Comparison of ENCODE assay signal across 23 mouse cellular contexts in genomic region chr8:61286394-61286793, GRCm38 (mm10).
A peak's percentile ranks its signal among the peaks of the same experiment; 100 is the strongest.
DNase-seq lines count a peak whose midpoint lies in the region; ATAC-seq and TF ChIP-seq lines count a peak whose summit lies in the region.
"Had no signal": no experiment of that assay in that cellular context is flagged by ENCODE, and none has a peak within 500 bp of the region (broad histone marks: within the 10 kb centered on the region; RNA-seq: fewer than 3 reads in every experiment).

No protein-coding gene starts in this region.

- TF ChIP-seq CTCF in MEL (IDR thresholded peaks at IDR 0.05 in 2 of 3, conservative IDR thresholded peaks at IDR 0.05 in 1 of 3; ENCODE audit: control insufficient read depth in 1 of 3, insufficient read depth in 1 of 3, low read depth in 2 of 3, low read length in 3 of 3, poor library complexity in 1 of 3, severe bottlenecking in 1 of 3), result no peak

- 24% methylated on average over 7 of the region's 7 CpGs for WGBS in kidney, embryonic 15.5 days
- WGBS in embryonic facial prominence, embryonic 12.5 days, result 24% methylated on average over 7 of the region's 7 CpGs
- 28% methylated on average over 7 of the region's 7 CpGs for whole genome bisulfite sequencing in limb, embryonic 14.5 days

- no peak for ATAC-seq in kidney, embryonic 15.5 days (replicated peaks; ENCODE audit: low FRiP score)
- ATAC-seq in embryonic facial prominence, embryonic 12.5 days (ENCODE audit: insufficient number of reproducible peaks, insufficient read depth, low FRiP score, low TSS enrichment), result 0 out of 2 replicates have a peak, but pooled peaks have one; percentile 37
- ATAC-seq in limb, embryonic 14.5 days (ENCODE audit: low FRiP score, low read depth), result 0 out of 2 replicates have a peak, but pooled peaks have one; percentile 27
- ATAC-seq: forebrain, embryonic 13.5 days; inflammation-experienced regulatory T-cells, adult 6 months; liver, postnatal 0 days; Patski had no signal

- H3K79me2 ChIP-seq in MEL (ENCODE audit: control insufficient read depth, insufficient read depth, low read length, poor library complexity), result no peaks in the 10 kb centered on the region

- no peak overlapping the region for H3K9ac ChIP-seq in kidney, embryonic 15.5 days
- H3K9ac ChIP-seq in MEL (ENCODE audit: control insufficient read depth, low read depth, low read length, poor library complexity, severe bottlenecking), result peak overlapping the region; percentile 54; the same call in 1 of the 2 replicates
- no peak overlapping the region for H3K9ac ChIP-seq in embryonic facial prominence, embryonic 12.5 days
- 0 out of 2 replicates have a peak overlapping the region, but pooled peaks have one; percentile 25 for H3K9ac ChIP-seq in limb, embryonic 14.5 days (ENCODE audit: low read depth, low read length, severe bottlenecking)
- H3K9ac ChIP-seq: forebrain, embryonic 13.5 days; heart, embryonic 15.5 days; liver, postnatal 0 days had no signal

- TF ChIP-seq EP300 in MEL (IDR thresholded peaks at IDR 0.05; ENCODE audit: low read depth in 1 of 2, low read length in 2 of 2), result peak; percentile 73 to 83

- no peaks in the 10 kb centered on the region for H3K9me3 ChIP-seq in kidney, embryonic 15.5 days (replicated peaks)
- H3K9me3 ChIP-seq in MEL (replicated peaks; ENCODE audit: insufficient read depth, low read length), result no peaks in the 10 kb centered on the region
- H3K9me3 ChIP-seq in embryonic facial prominence, embryonic 12.5 days, result no peaks in the 10 kb centered on the region
- no peaks in the 10 kb centered on the region for H3K9me3 ChIP-seq in limb, embryonic 14.5 days (ENCODE audit: control insufficient read depth, low read length)
- H3K9me3 ChIP-seq: forebrain, embryonic 13.5 days; heart, embryonic 15.5 days had no signal

- H3K36me3 ChIP-seq in kidney, embryonic 15.5 days, result no peaks in the 10 kb centered on the region
- H3K36me3 ChIP-seq in MEL (ENCODE audit: control insufficient read depth in 1 of 2, insufficient read depth in 2 of 2, low read length in 2 of 2), result peaks cover 0 to 22% of the 10 kb centered on the region in 2 experiments; a peak in 2 of 4 replicates
- H3K36me3 ChIP-seq in embryonic facial prominence, embryonic 12.5 days, result no peaks in the 10 kb centered on the region
- H3K36me3 ChIP-seq in limb, embryonic 14.5 days (ENCODE audit: control insufficient read depth, insufficient read depth, low read length), result no peaks in the 10 kb centered on the region
- H3K36me3 ChIP-seq: heart, embryonic 15.5 days had no signal

- no peak overlapping the region for H3K4me3 ChIP-seq in kidney, embryonic 15.5 days (replicated peaks)
- H3K4me3 ChIP-seq in MEL (ENCODE audit: control insufficient read depth in 1 of 2, insufficient read depth in 1 of 2, low read depth in 2 of 2, low read length in 2 of 2), result peak overlapping the region; percentile 26 to 42; a peak in 3 of 4 replicates
- H3K4me3 ChIP-seq in embryonic facial prominence, embryonic 12.5 days, result no peak overlapping the region
- H3K4me3 ChIP-seq in limb, embryonic 14.5 days (replicated peaks; ENCODE audit: low read length), result no peak overlapping the region
- H3K4me3 ChIP-seq: forebrain, embryonic 13.5 days; heart, adult 2 months; heart, embryonic 15.5 days; layer of hippocampus, adult 2 months had no signal

- no peaks in the 10 kb centered on the region for H3K27me3 ChIP-seq in kidney, embryonic 15.5 days
- no peaks in the 10 kb centered on the region for H3K27me3 ChIP-seq in MEL (ENCODE audit: control insufficient read depth in 1 of 2, insufficient read depth in 2 of 2, low read length in 2 of 2)
- no peaks in the 10 kb centered on the region for H3K27me3 ChIP-seq in embryonic facial prominence, embryonic 12.5 days
- no peaks in the 10 kb centered on the region for H3K27me3 ChIP-seq in limb, embryonic 14.5 days (ENCODE audit: control insufficient read depth, insufficient read depth, low read length)
- H3K27me3 ChIP-seq: forebrain, embryonic 13.5 days; heart, embryonic 15.5 days; Patski had no signal

- TF ChIP-seq POLR2A in MEL (IDR thresholded peaks at IDR 0.05; ENCODE audit: control insufficient read depth in 1 of 2, insufficient read depth in 1 of 2, low read depth in 1 of 2, low read length in 2 of 2, poor library complexity in 1 of 2), result no peak
- TF ChIP-seq POLR2A in limb, embryonic 14.5 days (IDR thresholded peaks at IDR 0.05; ENCODE audit: borderline replicate concordance, extremely low read depth, insufficient read depth, insufficient read length), result no peak

- TF ChIP-seq RAD21 in MEL (IDR thresholded peaks at IDR 0.05; ENCODE audit: low read depth, low read length), result no peak

- peak overlapping the region; percentile 24 for H3K4me2 ChIP-seq in kidney, embryonic 15.5 days
- peak overlapping the region; percentile 35 for H3K4me2 ChIP-seq in embryonic facial prominence, embryonic 12.5 days (replicated peaks)
- peak overlapping the region; percentile 31 for H3K4me2 ChIP-seq in limb, embryonic 14.5 days (replicated peaks; ENCODE audit: low read depth, low read length, severe bottlenecking)
- H3K4me2 ChIP-seq: forebrain, embryonic 13.5 days; heart, embryonic 15.5 days had no signal

- H3K4me1 ChIP-seq in kidney, embryonic 15.5 days, result peaks cover 87% of the 10 kb centered on the region
- H3K4me1 ChIP-seq in MEL (ENCODE audit: control insufficient read depth in 1 of 2, insufficient read depth in 2 of 2, low read length in 2 of 2), result peaks cover 8 to 40% of the 10 kb centered on the region in 2 experiments
- peaks cover 74% of the 10 kb centered on the region for H3K4me1 ChIP-seq in embryonic facial prominence, embryonic 12.5 days
- H3K4me1 ChIP-seq in limb, embryonic 14.5 days (ENCODE audit: control insufficient read depth, insufficient read depth, low read length), result peaks cover 58% of the 10 kb centered on the region

- H3K27ac ChIP-seq in kidney, embryonic 15.5 days, result peak overlapping the region; percentile 45; the same call in 1 of the 2 replicates
- H3K27ac ChIP-seq in MEL (ENCODE audit: control insufficient read depth, low read depth, low read length), result peak overlapping the region; percentile 84
- peak overlapping the region; percentile 63 for H3K27ac ChIP-seq in embryonic facial prominence, embryonic 12.5 days
- peak overlapping the region; percentile 33; the same call in 1 of the 2 replicates for H3K27ac ChIP-seq in limb, embryonic 14.5 days (replicated peaks; ENCODE audit: low read depth, low read length)
- H3K27ac ChIP-seq: forebrain, embryonic 13.5 days; heart, adult 2 months; heart, embryonic 15.5 days; stomach, postnatal 0 days had no signal

- no peak for DNase-seq in kidney, adult 9 months
- DNase-seq in MEL (ENCODE audit: low read depth, low spot score), result peak; percentile 87
- DNase-seq in limb, embryonic 14.5 days (ENCODE audit: low spot score), result no peak
- DNase-seq in left cerebral cortex, adult 9 months (ENCODE audit: low spot score in 2 of 2), result no peak
- DNase-seq in left cerebral cortex, adult 8-10 months (ENCODE audit: low spot score in 2 of 2), result no peak
- DNase-seq in urinary bladder, postnatal 36 days (ENCODE audit: low spot score in 2 of 2), result no peak
- DNase-seq: adrenal gland, postnatal 10 days; cerebellum, adult 9-10 months; gastrocnemius, postnatal 14 days; heart, adult 2 months; heart, postnatal 4 days; liver; liver, postnatal 0 days; lung, postnatal 10 days; right cerebral cortex, postnatal 25 days had no signal

TF ChIP-seq in MEL, 35 proteins besides CTCF, POLR2A, EP300 and RAD21 (continues in another document):
- TF ChIP-seq MAX (IDR thresholded peaks at IDR 0.05; ENCODE audit: low read length) (no peak), MEF2A (IDR thresholded peaks at IDR 0.05; ENCODE audit: extremely low read depth, insufficient replicate concordance, low read depth, low read length, poor library complexity, severe bottlenecking) (no peak), TCF12 (IDR thresholded peaks at IDR 0.05; ENCODE audit: low read depth, low read length) (0 out of 2 replicates have a peak, but pooled peaks have one; percentile 45), ZNF384 (IDR thresholded peaks at IDR 0.05; ENCODE audit: low read depth, low read length) (no peak), NELFE (IDR thresholded peaks at IDR 0.05; ENCODE audit: low read depth, low read length) (no peak), TBP (IDR thresholded peaks at IDR 0.05; ENCODE audit: low read depth, low read length) (peak; percentile 97), E2F4 (IDR thresholded peaks at IDR 0.05; ENCODE audit: borderline replicate concordance, low read depth, low read length) (no peak), MAZ (IDR thresholded peaks at IDR 0.05; ENCODE audit: low read depth, low read length) (no peak), ZMIZ1 (IDR thresholded peaks at IDR 0.05; ENCODE audit: low read depth, low read length) (no peak), BHLHE40 (IDR thresholded peaks at IDR 0.05; ENCODE audit: borderline replicate concordance, low read depth, low read length) (no peak), MAFK (IDR thresholded peaks at IDR 0.05; ENCODE audit: borderline replicate concordance, low read depth, low read length) (no peak), MXI1 (IDR thresholded peaks at IDR 0.05; ENCODE audit: low read depth, low read length) (0 out of 2 replicates have a peak, but pooled peaks have one; percentile 20), TAL1 (IDR thresholded peaks at IDR 0.05; ENCODE audit: low read length) (peak; percentile 37; the same call in 1 of the 2 replicates), GATA1 (IDR thresholded peaks at IDR 0.05; ENCODE audit: low read depth, low read length) (peak; percentile 66), ZKSCAN1 (IDR thresholded peaks at IDR 0.05; ENCODE audit: low read depth, low read length) (no peak), HCFC1 (IDR thresholded peaks at IDR 0.05; ENCODE audit: low read depth, low read length) (peak; percentile 40; the same call in 1 of the 2 replicates), ETS1 (IDR thresholded peaks at IDR 0.05; ENCODE audit: low read depth, low read length) (peak; percentile 55; the same call in 1 of the 2 replicates), USF1 (IDR thresholded peaks at IDR 0.05; ENCODE audit: low read depth, low read length) (no peak), GABPA (IDR thresholded peaks at IDR 0.05; ENCODE audit: low read depth, low read length) (no peak), SMC3 (IDR thresholded peaks at IDR 0.05; ENCODE audit: low read depth, low read length) (no peak), POLR2AphosphoS5 (IDR thresholded peaks at IDR 0.05; ENCODE audit: borderline replicate concordance, low read depth, low read length) (no peak), CHD1 (IDR thresholded peaks at IDR 0.05; ENCODE audit: low read depth, low read length) (no peak), JUND (IDR thresholded peaks at IDR 0.05; ENCODE audit: low read depth, low read length) (no peak), UBTF (IDR thresholded peaks at IDR 0.05; ENCODE audit: borderline replicate concordance, insufficient read depth, low read depth, low read length) (peak; percentile 89; the same call in 1 of the 2 replicates), USF2 (IDR thresholded peaks at IDR 0.05; ENCODE audit: borderline replicate concordance in 1 of 2, insufficient read depth in 1 of 2, low read depth in 1 of 2, low read length in 2 of 2) (no peak), RCOR1 (IDR thresholded peaks at IDR 0.05; ENCODE audit: low read depth, low read length) (peak; percentile 81)

Comparison
In these comparisons a context has a peak if more than half of its experiments do, and no peak if none do; other contexts are left out.
1. H3K27ac ChIP-seq: peak in every context shown above with its lines; median percentile 84 in MEL; 63 in embryonic facial prominence, embryonic 12.5 days; 45 in kidney, embryonic 15.5 days; 33 in limb, embryonic 14.5 days.
2. H3K4me3 ChIP-seq: peak in MEL (2 of 2); none in kidney, embryonic 15.5 days (single experiment), embryonic facial prominence, embryonic 12.5 days (single experiment) and limb, embryonic 14.5 days (single experiment).
3. H3K9ac ChIP-seq: peak in MEL (single experiment) and limb, embryonic 14.5 days (single experiment); none in kidney, embryonic 15.5 days (single experiment) and embryonic facial prominence, embryonic 12.5 days (single experiment).
4. Peak in every context shown above with its lines, with median percentiles within 50 percentile points of each other: H3K4me2 ChIP-seq.